Mouse (Mus musculus): Measurements from ENCODE around the gene Prkd3.

The Prkd3 gene

DNA sequence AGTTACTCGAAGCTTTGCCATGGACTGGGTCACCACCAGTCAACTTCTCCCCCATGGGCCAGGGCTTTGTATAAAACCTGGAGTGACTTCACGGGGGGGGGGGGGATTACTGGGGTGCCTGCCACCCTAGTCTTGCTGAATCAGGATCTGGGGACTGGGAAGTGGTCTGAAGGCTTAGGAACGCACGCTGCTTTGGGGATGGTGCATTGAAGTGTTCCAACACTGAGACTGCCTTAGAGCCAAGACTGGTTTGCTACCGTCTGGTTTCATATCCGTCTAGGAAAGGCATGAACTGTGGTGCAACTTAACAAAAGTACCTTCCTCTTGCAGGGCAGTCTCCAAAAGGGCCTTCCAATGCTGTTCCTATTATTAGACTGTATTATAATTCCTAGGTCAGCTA lies 102.9 kb downstream of the Prkd3 start:
- no peak for DNase-seq

DNA sequence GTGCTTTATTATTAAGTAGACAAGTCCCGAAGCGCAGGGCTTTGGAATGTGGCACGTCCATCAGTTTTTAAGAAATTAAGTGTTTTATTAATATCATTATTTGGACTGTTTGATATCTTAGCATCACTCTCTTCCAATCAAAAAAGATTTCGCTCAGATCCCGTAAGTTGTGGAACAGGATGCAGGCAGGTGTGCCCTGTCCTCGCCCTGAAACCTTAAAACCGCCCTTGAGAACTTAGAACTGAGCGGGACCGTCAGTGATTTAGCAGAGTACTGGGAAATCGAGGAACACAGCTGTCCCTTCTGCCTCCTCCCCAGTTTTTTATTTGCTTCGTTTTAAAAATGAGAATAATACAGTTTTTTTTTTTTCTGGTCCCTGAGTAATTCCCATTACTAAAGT lies 103.7 kb downstream of the Prkd3 start:
- DNase-seq, result no peak

DNA sequence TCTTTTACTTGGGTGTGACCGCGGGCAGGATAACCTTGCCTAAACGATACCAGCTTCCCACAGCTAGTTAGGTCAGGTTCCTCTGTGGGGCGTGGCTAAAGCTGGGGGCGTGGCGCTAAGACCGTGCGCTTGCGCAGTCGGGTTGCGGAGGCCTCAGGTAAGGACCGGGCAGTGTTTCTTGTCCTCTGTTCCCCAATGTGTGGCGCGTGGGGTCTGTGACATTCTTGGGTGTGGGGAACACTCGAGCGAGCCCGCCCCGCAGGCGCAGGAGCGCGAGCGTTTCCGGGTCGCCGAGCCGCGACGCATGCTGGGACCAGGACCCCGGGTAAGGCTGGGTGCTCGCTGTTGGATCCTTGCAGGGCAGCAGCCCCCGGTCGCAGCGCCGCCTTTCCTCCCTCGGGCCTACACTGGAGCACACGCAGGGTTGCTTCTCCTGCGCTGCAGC lies 104.2 kb downstream of the Prkd3 start, which contains the start of gene Cebpzos:
Gene Cebpzos, plus strand, starts transcription at position 132 of the 445 bp plus-strand sequence.
- DNase-seq, result peak; percentile 92

DNA sequence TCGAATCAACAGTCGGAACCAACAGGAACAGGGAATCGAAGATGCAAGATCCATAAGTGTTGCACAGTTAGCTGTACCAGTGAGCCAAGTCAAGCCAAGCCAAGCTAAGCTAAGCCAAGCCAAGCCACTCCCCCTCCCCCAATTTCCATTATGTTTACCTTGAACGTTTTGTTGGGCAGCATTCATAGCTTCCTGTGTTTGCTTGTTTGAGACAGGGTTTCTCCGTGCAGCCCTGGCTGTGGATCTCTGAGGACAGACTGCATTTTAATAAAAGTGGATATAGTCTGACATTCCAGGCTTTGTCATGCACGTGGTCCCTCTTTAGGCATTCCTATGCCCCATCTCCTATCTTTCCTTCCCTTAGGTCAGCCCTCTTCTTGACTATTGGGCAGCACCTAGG lies 104.8 kb downstream of the Prkd3 start:
- DNase-seq, result no peak

DNA sequence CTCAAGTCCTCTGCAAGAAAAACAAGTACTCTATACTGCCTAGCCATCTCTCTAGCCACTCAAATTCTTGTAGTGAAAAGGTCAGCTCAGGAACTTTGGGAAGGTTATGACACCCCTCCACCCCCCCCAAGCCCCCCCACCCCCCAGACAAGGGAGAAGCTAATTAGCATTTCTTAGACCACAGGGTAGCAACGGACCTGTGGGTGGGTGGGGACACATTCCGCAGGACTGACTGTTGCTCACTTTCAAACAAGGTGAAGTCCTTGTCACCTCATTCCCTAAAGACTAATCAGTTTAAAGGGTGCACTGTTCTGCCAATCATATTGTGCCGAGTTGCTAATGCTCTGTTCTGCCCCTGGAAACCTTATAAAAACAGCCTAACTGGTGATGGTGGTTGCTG lies 106.7 kb downstream of the Prkd3 start:
- DNase-seq, result no peak

DNA sequence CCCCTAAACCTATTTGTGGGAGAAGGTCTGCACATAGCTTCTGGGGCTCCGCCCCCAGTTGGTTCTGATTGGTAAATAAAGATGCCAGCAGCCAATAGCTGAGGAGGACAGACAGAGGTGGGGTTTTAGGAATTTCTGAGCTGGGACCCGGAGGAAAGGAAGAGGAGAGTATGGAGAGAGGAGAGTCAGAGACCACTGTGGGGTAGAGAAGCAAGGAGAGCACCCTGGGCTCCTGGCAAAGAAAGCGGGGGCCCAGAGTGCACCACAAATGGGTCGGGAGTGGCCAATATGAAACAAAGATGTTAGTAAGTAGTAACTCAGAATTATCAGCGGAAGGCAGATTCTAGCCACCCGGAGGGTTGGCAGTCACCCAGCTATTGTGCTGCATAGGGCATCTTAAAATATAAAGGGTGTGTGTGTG lies 107.7 kb downstream of the Prkd3 start:
- peak; percentile 18 for DNase-seq

DNA sequence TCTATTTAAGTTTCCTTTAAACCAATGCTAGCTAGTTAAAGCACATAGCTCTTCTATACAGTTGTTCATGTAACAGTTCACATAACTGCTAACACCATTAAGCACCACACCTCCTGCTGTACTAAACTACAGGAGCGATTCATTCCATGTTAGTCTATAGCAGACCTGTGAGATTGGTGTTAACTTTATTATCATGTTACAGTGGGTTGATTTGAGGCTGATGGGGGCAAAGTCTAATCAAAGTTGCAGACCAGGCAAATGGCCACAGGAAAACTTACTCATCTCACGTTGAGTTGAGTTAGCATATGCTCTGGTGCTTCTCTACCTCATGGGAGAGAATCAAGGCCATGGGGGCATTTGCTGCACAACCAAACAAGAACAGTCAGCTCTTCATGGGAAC lies 111.2 kb downstream of the Prkd3 start:
- no peak for DNase-seq

DNA sequence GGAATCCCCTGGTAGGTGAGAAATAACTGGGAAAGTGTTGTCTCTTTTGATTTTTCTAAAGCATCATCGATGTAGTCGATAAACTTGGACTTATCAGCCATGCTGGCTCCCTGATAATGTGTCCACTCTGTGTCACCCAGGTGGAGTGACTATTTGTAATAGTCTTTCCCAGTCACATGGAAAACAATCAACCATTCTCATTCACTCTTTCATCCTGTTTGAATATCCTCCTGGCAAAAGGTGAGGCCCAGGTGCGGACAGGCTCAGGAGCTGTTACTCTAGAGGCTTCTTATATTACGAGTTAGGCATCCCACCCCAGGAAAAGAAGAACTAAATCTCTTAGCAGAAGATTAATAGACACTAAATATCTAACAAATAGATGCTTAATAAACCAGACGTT lies 113.7 kb downstream of the Prkd3 start, which contains the start of gene Sult6b1:
Gene Sult6b1, minus strand, starts transcription at position 101 of the 400 bp plus-strand sequence.
- DNase-seq, result no peak

- no peak for DNase-seq
Observed at GRCm38 (mm10) chr17:78903158-78903557, 117.5 kb downstream of the Prkd3 start.

All from right cerebral cortex, adult 18-20 months (tissue).